Mouse (Mus musculus) spleen, adult 2 months (tissue): ENCODE results near the gene Atg9b.

Experiments used
- CTCF ChIP-seq: fragments of 200-500 bp; IDR thresholded peaks from 2 replicates; pipeline ENCODE4 v1.5.1; 2011; ENCODE audit warnings: mild to moderate bottlenecking, inconsistent platforms; ENCODE audit not compliant: insufficient read depth, insufficient read length, insufficient replicate concordance; ENCODE audit errors: extremely low read depth
- POLR2A ChIP-seq: fragments of 200-500 bp; IDR thresholded peaks from 2 replicates; pipeline ENCODE4 v1.6.1; 2011; ENCODE audit warnings: low read depth, low read length, inconsistent platforms

DNA sequence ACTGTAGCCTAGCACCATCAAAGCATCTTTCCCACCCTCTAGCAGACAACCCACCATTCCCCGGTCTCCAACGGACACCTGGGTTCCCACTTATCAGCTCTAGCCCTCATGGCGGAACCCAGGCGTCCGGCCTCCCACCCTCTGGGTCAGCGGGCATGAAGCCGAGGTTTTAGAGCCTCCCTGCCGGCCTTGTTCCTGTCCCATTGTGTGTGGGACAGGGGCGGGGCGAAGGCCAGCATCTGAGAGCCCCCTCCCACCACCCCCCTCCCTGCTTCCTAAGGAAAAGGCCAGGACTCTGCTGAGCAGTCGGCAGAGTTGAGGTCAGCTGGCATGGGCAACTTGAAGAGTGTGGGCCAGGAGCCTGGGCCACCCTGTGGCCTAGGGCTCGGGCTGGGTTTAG, 27.4 kb downstream of the Atg9b start, which contains the start of gene Nos3:
- TF ChIP-seq POLR2A = no peak
- TF ChIP-seq CTCF = no peak
